Comparison of ENCODE assay signal across 19 mouse cellular contexts in genomic region chr2:132001696-132002334, GRCm38 (mm10). TPM values are rescaled to one million over a fixed set of nuclear protein-coding genes. Genes with fewer than 3 reads are reported as not detected.
DNase-seq lines count a peak whose midpoint lies in the region; ATAC-seq and TF ChIP-seq lines count a peak whose summit lies in the region.
"Had no signal": no experiment of that assay in that cellular context is flagged by ENCODE, and none has a peak within 500 bp of the region (broad histone marks: within the 10 kb centered on the region; RNA-seq: fewer than 3 reads in every experiment).

No protein-coding gene starts in this region.

- H3K36me3 ChIP-seq in kidney, embryonic 14.5 days (ENCODE audit: control insufficient read depth, insufficient read depth, low read length) = no peaks in the 10 kb centered on the region
- H3K36me3 ChIP-seq in kidney, embryonic 16.5 days (ENCODE audit: insufficient read depth, low read length) = no peaks in the 10 kb centered on the region
- no peaks in the 10 kb centered on the region for H3K36me3 ChIP-seq in lung, embryonic 16.5 days (ENCODE audit: control insufficient read depth, insufficient read depth, low read length)
- H3K36me3 ChIP-seq: heart, embryonic 12.5 days had no signal

- no peaks in the 10 kb centered on the region for H3K27me3 ChIP-seq in kidney, embryonic 14.5 days (ENCODE audit: control insufficient read depth, insufficient read depth, low read length)
- no peaks in the 10 kb centered on the region for H3K27me3 ChIP-seq in kidney, embryonic 16.5 days (ENCODE audit: insufficient read depth, low read length)
- H3K27me3 ChIP-seq in lung, embryonic 16.5 days (ENCODE audit: control insufficient read depth, insufficient read depth, low read depth, low read length) = no peaks in the 10 kb centered on the region
- H3K27me3 ChIP-seq: CH12.LX; forebrain, embryonic 13.5 days; heart, embryonic 12.5 days; hindbrain, embryonic 15.5 days; Patski had no signal

- H3K4me3 ChIP-seq in kidney, embryonic 14.5 days (ENCODE audit: low read length) = no peak overlapping the region
- H3K4me3 ChIP-seq in kidney, embryonic 16.5 days (ENCODE audit: low read length) = no peak overlapping the region
- H3K4me3 ChIP-seq in lung, embryonic 16.5 days (ENCODE audit: low read length) = no peak overlapping the region
- no peak overlapping the region for H3K4me3 ChIP-seq in lung, adult 2 months (replicated peaks; ENCODE audit: extremely low read depth, low read depth, low read length)
- H3K4me3 ChIP-seq: embryonic facial prominence, embryonic 10.5 days; forebrain, embryonic 13.5 days; heart, embryonic 12.5 days; hindbrain, embryonic 15.5 days had no signal

- DNase-seq in lung, adult 2 months = no peak
- peak; percentile 25 for DNase-seq in embryo, embryonic 9.5 days (ENCODE audit: extremely low spot score)
- peak; percentile 32 to 33 for DNase-seq in lung, postnatal 4 days
- no peak for DNase-seq in cerebellum, adult 11-12 months
- DNase-seq: adrenal gland, postnatal 14 days; cerebellum, adult 2 months; cerebellum, postnatal 10 days; forebrain, postnatal 0 days; gastrocnemius, postnatal 14 days had no signal

- no peaks in the 10 kb centered on the region for H3K9me3 ChIP-seq in kidney, embryonic 14.5 days (ENCODE audit: control insufficient read depth, low read length)
- H3K9me3 ChIP-seq in kidney, embryonic 16.5 days (ENCODE audit: low read length) = no peaks in the 10 kb centered on the region
- H3K9me3 ChIP-seq in lung, embryonic 16.5 days (ENCODE audit: control insufficient read depth, low read length) = no peaks in the 10 kb centered on the region
- H3K9me3 ChIP-seq: embryonic facial prominence, embryonic 10.5 days; forebrain, embryonic 13.5 days; heart, embryonic 12.5 days; hindbrain, embryonic 15.5 days had no signal

- no peak overlapping the region for H3K9ac ChIP-seq in kidney, embryonic 14.5 days (ENCODE audit: low read depth, low read length)
- no peak overlapping the region for H3K9ac ChIP-seq in kidney, embryonic 16.5 days (replicated peaks; ENCODE audit: low read length)
- no peak overlapping the region for H3K9ac ChIP-seq in lung, embryonic 16.5 days (ENCODE audit: low read length)
- H3K9ac ChIP-seq: forebrain, embryonic 13.5 days; forebrain, postnatal 0 days; heart, embryonic 12.5 days; hindbrain, embryonic 15.5 days had no signal

- WGBS in kidney, embryonic 14.5 days = 25% methylated on average over 13 of the region's 13 CpGs
- WGBS in kidney, embryonic 16.5 days = 37% methylated on average over 13 of the region's 13 CpGs
- WGBS in lung, embryonic 16.5 days = 37% methylated on average over 13 of the region's 13 CpGs
- WGBS in lung, adult 2 months = 70% methylated on average over 13 of the region's 13 CpGs

- H3K27ac ChIP-seq in kidney, embryonic 14.5 days (ENCODE audit: low read depth, low read length) = no peak overlapping the region
- H3K27ac ChIP-seq in kidney, embryonic 16.5 days (ENCODE audit: low read length) = no peak overlapping the region
- H3K27ac ChIP-seq in lung, embryonic 16.5 days (ENCODE audit: low read length) = peak overlapping the region; percentile 35
- H3K27ac ChIP-seq: embryonic facial prominence, embryonic 10.5 days; forebrain, embryonic 13.5 days; hindbrain, embryonic 15.5 days had no signal

- ATAC-seq in kidney, embryonic 14.5 days (ENCODE audit: low FRiP score, low TSS enrichment) = peak; percentile 43; the same call in 1 of the 2 replicates
- ATAC-seq in kidney, embryonic 16.5 days (ENCODE audit: low FRiP score, low TSS enrichment) = no peak
- peak; percentile 8; the same call in 1 of the 2 replicates for ATAC-seq in lung, embryonic 16.5 days (ENCODE audit: low read depth)
- ATAC-seq: activated CD4-positive, CD25-positive, alpha-beta regulatory T cell, adult 4 months; forebrain, embryonic 13.5 days; forebrain, postnatal 0 days; Patski had no signal

- no peak for TF ChIP-seq CTCF in lung, adult 2 months (IDR thresholded peaks at IDR 0.05; ENCODE audit: insufficient read depth, low read length)

- TF ChIP-seq POLR2A in lung, adult 2 months (IDR thresholded peaks at IDR 0.05; ENCODE audit: borderline replicate concordance, extremely low read depth, low read depth, low read length) = no peak

- peaks cover 6% of the 10 kb centered on the region for H3K4me1 ChIP-seq in kidney, embryonic 14.5 days (ENCODE audit: control insufficient read depth, insufficient read depth, low read length)
- H3K4me1 ChIP-seq in kidney, embryonic 16.5 days (ENCODE audit: insufficient read depth, low read length) = peaks cover 14% of the 10 kb centered on the region
- H3K4me1 ChIP-seq in lung, embryonic 16.5 days (replicated peaks; ENCODE audit: control insufficient read depth, insufficient read depth, low read length) = peaks cover 30% of the 10 kb centered on the region
- peaks cover 11% of the 10 kb centered on the region for H3K4me1 ChIP-seq in lung, adult 2 months (ENCODE audit: control insufficient read depth, insufficient read depth, low read length)
- H3K4me1 ChIP-seq: hindbrain, embryonic 15.5 days had no signal

- no peak overlapping the region for H3K4me2 ChIP-seq in kidney, embryonic 14.5 days (replicated peaks; ENCODE audit: low read depth, low read length)
- no peak overlapping the region for H3K4me2 ChIP-seq in kidney, embryonic 16.5 days (replicated peaks; ENCODE audit: low read depth, low read length)
- no peak overlapping the region for H3K4me2 ChIP-seq in lung, embryonic 16.5 days (ENCODE audit: low read depth, low read length)
- H3K4me2 ChIP-seq: forebrain, embryonic 13.5 days; heart, embryonic 12.5 days; hindbrain, embryonic 15.5 days had no signal

RNA-seq across cellular contexts. Expression of gene Rassf2, which starts 28.2 kb away (rescaled TPM):
- 5.3 and 9.9 TPM in 2 replicates for polyA plus RNA-seq in kidney, embryonic 14.5 days (2014; fragmentation: Nextera tagmentation; extraction: Ambion mirVana)
- 8.1 and 9.1 TPM in 2 replicates for polyA plus RNA-seq in kidney, embryonic 16.5 days (2015; fragmentation: Nextera tagmentation; extraction: Ambion mirVana)
- polyA plus RNA-seq in lung, embryonic 16.5 days (2015; fragmentation: Nextera tagmentation; extraction: Ambion mirVana) = 14.5 and 14.6 TPM in 2 replicates
- 26.6 and 27.1 TPM in 2 replicates for polyA plus RNA-seq in lung, adult 2 months (2012; rRNA removed)

RNA-seq across cellular contexts. Expression of gene Prnd, which starts 51.2 kb away (rescaled TPM):
- polyA plus RNA-seq in kidney, embryonic 14.5 days (2014; fragmentation: Nextera tagmentation; extraction: Ambion mirVana) = 17.6 and 17.9 TPM in 2 replicates
- polyA plus RNA-seq in kidney, embryonic 16.5 days (2015; fragmentation: Nextera tagmentation; extraction: Ambion mirVana) = 16.2 and 17.1 TPM in 2 replicates
- 33.6 and 38.3 TPM in 2 replicates for polyA plus RNA-seq in lung, embryonic 16.5 days (2015; fragmentation: Nextera tagmentation; extraction: Ambion mirVana)
- polyA plus RNA-seq in lung, adult 2 months (2012; rRNA removed) = 0.95 and 1.1 TPM in 2 replicates

Comparison
In these comparisons a context has a peak if more than half of its experiments do, and no peak if none do; other contexts are left out.
1. DNase-seq: peak in embryo, embryonic 9.5 days (single experiment) and lung, postnatal 4 days (2 of 2); none in lung, adult 2 months (single experiment) and cerebellum, adult 11-12 months (single experiment).